In the genomic region with DNA sequence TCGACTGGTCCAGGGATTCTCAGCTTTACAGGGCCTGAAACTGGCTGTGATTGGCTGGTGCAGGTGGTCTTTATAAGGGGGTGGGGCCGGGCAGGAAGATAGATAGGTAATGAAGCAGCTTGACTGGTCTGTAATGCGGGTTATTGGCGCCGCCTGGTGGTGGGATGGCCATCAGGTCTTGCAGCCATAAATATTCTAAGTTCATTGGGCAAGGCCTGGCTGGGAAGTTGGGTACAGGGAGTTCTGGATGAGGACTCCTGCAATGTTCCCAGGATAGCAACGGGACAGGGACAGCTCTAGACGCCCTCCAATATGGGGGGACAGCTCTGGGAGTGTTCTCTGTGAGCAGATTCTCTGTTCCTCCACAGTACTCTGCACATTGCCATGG, we compare ENCODE assay signal across 8 mouse cellular contexts. TPM values are rescaled to one million over a fixed set of nuclear protein-coding genes. Genes with fewer than 3 reads are reported as not detected.
DNase-seq lines count a peak whose midpoint lies in the region; ATAC-seq and TF ChIP-seq lines count a peak whose summit lies in the region.

No protein-coding gene starts in this region.

- WGBS in embryonic facial prominence, embryonic 11.5 days = 0% methylated on average over 7 of the region's 7 CpGs
- WGBS in heart, adult 2 months = 2% methylated on average over 7 of the region's 7 CpGs
- 2% methylated on average over 7 of the region's 7 CpGs for WGBS in kidney, adult 2 months
- WGBS in limb, embryonic 13.5 days = 0% methylated on average over 7 of the region's 7 CpGs
- 2% methylated on average over 7 of the region's 7 CpGs for WGBS in midbrain, embryonic 16.5 days

- no peaks in the 10 kb centered on the region for H3K27me3 ChIP-seq in embryonic facial prominence, embryonic 11.5 days (ENCODE audit: control insufficient read depth, insufficient read depth, low read length)
- no peaks in the 10 kb centered on the region for H3K27me3 ChIP-seq in heart, adult 2 months (ENCODE audit: control insufficient read depth, insufficient read depth, low read length)
- no peaks in the 10 kb centered on the region for H3K27me3 ChIP-seq in kidney, adult 2 months (replicated peaks; ENCODE audit: control insufficient read depth, insufficient read depth, low read length)
- H3K27me3 ChIP-seq in limb, embryonic 13.5 days = no peaks in the 10 kb centered on the region
- H3K27me3 ChIP-seq in midbrain, embryonic 16.5 days (ENCODE audit: control insufficient read depth, insufficient read depth, low read depth, low read length) = no peaks in the 10 kb centered on the region

- TF ChIP-seq CTCF in heart, adult 2 months (IDR thresholded peaks at IDR 0.05) = peak; percentile 75
- TF ChIP-seq CTCF in kidney, adult 2 months (conservative IDR thresholded peaks at IDR 0.05; ENCODE audit: insufficient read depth, insufficient read length, low read depth, low read length) = peak; percentile 79

- H3K79me2 ChIP-seq in heart, adult 2 months (replicated peaks; ENCODE audit: control insufficient read depth, insufficient read depth, low read length) = no peaks in the 10 kb centered on the region

- H3K9me3 ChIP-seq in embryonic facial prominence, embryonic 11.5 days (replicated peaks; ENCODE audit: control insufficient read depth, low read length) = 0 out of 2 replicates have a peak, but pooled peaks cover 2% of the 10 kb centered on the region
- 0 out of 2 replicates have a peak, but pooled peaks cover 7% of the 10 kb centered on the region for H3K9me3 ChIP-seq in limb, embryonic 13.5 days
- H3K9me3 ChIP-seq in midbrain, embryonic 16.5 days (replicated peaks; ENCODE audit: control insufficient read depth, low read length, poor library complexity, severe bottlenecking) = no peaks in the 10 kb centered on the region

- peak; percentile 68; the same call in 1 of the 2 replicates for TF ChIP-seq EP300 in heart, adult 2 months (IDR thresholded peaks at IDR 0.05; ENCODE audit: insufficient read depth, low read depth, low read length)

- intact Hi-C loops in heart, adult 2 months (cut with DNase I) = loop anchor here (1.0 to 5.0 kb wide), 4 partner anchors 32 to 223 kb away; no protein-coding TSS in a partner anchor

- no peak overlapping the region for H3K4me3 ChIP-seq in embryonic facial prominence, embryonic 11.5 days (ENCODE audit: low read depth, low read length)
- H3K4me3 ChIP-seq in heart, adult 2 months = no peak overlapping the region
- no peak overlapping the region for H3K4me3 ChIP-seq in kidney, adult 2 months (ENCODE audit: insufficient read depth, low read depth, low read length)
- H3K4me3 ChIP-seq in limb, embryonic 13.5 days = peak overlapping the region; percentile 24
- peak overlapping the region; percentile 33 for H3K4me3 ChIP-seq in midbrain, embryonic 16.5 days (ENCODE audit: low read depth, low read length)

- H3K27ac ChIP-seq in embryonic facial prominence, embryonic 11.5 days (replicated peaks; ENCODE audit: low read depth, low read length) = no peak overlapping the region
- no peak overlapping the region for H3K27ac ChIP-seq in heart, adult 2 months
- no peak overlapping the region for H3K27ac ChIP-seq in kidney, adult 2 months (ENCODE audit: insufficient read depth, low read depth, low read length)
- H3K27ac ChIP-seq in limb, embryonic 13.5 days = no peak overlapping the region
- H3K27ac ChIP-seq in midbrain, embryonic 16.5 days (ENCODE audit: low read length) = no peak overlapping the region

- no peaks in the 10 kb centered on the region for H3K36me3 ChIP-seq in embryonic facial prominence, embryonic 11.5 days (replicated peaks; ENCODE audit: control insufficient read depth, insufficient read depth, low read depth, low read length)
- no peaks in the 10 kb centered on the region for H3K36me3 ChIP-seq in heart, adult 2 months (ENCODE audit: control insufficient read depth, insufficient read depth, low read length)
- no peaks in the 10 kb centered on the region for H3K36me3 ChIP-seq in kidney, adult 2 months (ENCODE audit: control insufficient read depth, insufficient read depth, low read length)
- peaks cover 8% of the 10 kb centered on the region; the same call in 1 of the 2 replicates for H3K36me3 ChIP-seq in limb, embryonic 13.5 days
- no peaks in the 10 kb centered on the region for H3K36me3 ChIP-seq in midbrain, embryonic 16.5 days (ENCODE audit: control insufficient read depth, insufficient read depth, low read length)

- TF ChIP-seq POLR2A in heart, adult 2 months (IDR thresholded peaks at IDR 0.05; ENCODE audit: insufficient read depth, low read depth, low read length) = no peak
- TF ChIP-seq POLR2A in kidney, adult 2 months (IDR thresholded peaks at IDR 0.05; ENCODE audit: low read depth, low read length) = no peak

- peak overlapping the region; percentile 19 for H3K4me2 ChIP-seq in embryonic facial prominence, embryonic 11.5 days (ENCODE audit: low read depth, low read length)
- peak overlapping the region; percentile 58 for H3K4me2 ChIP-seq in limb, embryonic 13.5 days (replicated peaks)
- H3K4me2 ChIP-seq in midbrain, embryonic 16.5 days (ENCODE audit: low read length) = peak overlapping the region; percentile 52

- DNase-seq in urinary bladder, adult 18-20 months (ENCODE audit: low spot score in 2 of 2) = peak; percentile 71 to 86
- DNase-seq in urinary bladder, postnatal 10 days (ENCODE audit: low spot score) = no peak
- peak; percentile 95 for DNase-seq in embryonic facial prominence, embryonic 11.5 days (ENCODE audit: low spot score)
- DNase-seq in heart, adult 2 months = peak; percentile 84 to 88
- DNase-seq in kidney, adult 2 months = peak; percentile 88
- peak; percentile 68 to 88 for DNase-seq in spleen, postnatal 10 days (ENCODE audit: low spot score in 2 of 2)

- peak; percentile 57; the same call in 1 of the 2 replicates for ATAC-seq in embryonic facial prominence, embryonic 11.5 days (replicated peaks; ENCODE audit: insufficient number of reproducible peaks, low FRiP score, low TSS enrichment, low read depth)
- peak; percentile 73 for ATAC-seq in limb, embryonic 13.5 days (ENCODE audit: low FRiP score, low read depth)
- ATAC-seq in midbrain, embryonic 16.5 days = peak; percentile 92

- no peak overlapping the region for H3K9ac ChIP-seq in embryonic facial prominence, embryonic 11.5 days (replicated peaks; ENCODE audit: low read length)
- H3K9ac ChIP-seq in heart, adult 2 months (ENCODE audit: low read depth, low read length) = no peak overlapping the region
- no peak overlapping the region for H3K9ac ChIP-seq in limb, embryonic 13.5 days
- peak overlapping the region; percentile 60 for H3K9ac ChIP-seq in midbrain, embryonic 16.5 days (ENCODE audit: low read depth, low read length)

- H3K4me1 ChIP-seq in embryonic facial prominence, embryonic 11.5 days (ENCODE audit: control insufficient read depth, insufficient read depth, low read length) = peaks cover 11% of the 10 kb centered on the region
- H3K4me1 ChIP-seq in heart, adult 2 months (ENCODE audit: control insufficient read depth, insufficient read depth, low read length) = no peaks in the 10 kb centered on the region
- H3K4me1 ChIP-seq in kidney, adult 2 months (ENCODE audit: control insufficient read depth, insufficient read depth, low read length) = peaks cover 7% of the 10 kb centered on the region; the same call in 1 of the 2 replicates
- H3K4me1 ChIP-seq in limb, embryonic 13.5 days = peaks cover 39% of the 10 kb centered on the region
- H3K4me1 ChIP-seq in midbrain, embryonic 16.5 days (ENCODE audit: control insufficient read depth, insufficient read depth, low read length) = no peaks in the 10 kb centered on the region

RNA-seq across cellular contexts. Expression of gene Adprhl2, which starts 11.6 kb away (rescaled TPM):
- 44.6 and 48.0 TPM in 2 replicates for polyA plus RNA-seq in embryonic facial prominence, embryonic 11.5 days (2014; fragmentation: Nextera tagmentation; extraction: Ambion mirVana)
- 10 to 100 TPM; 12.9 to 13.0 TPM for total RNA-seq in heart, adult 2 months (2021)
- 14.7 and 16.0 TPM in 2 replicates for polyA plus RNA-seq in heart, adult 2 months (2012; rRNA removed)
- 36.0 and 43.0 TPM in 2 replicates for polyA plus RNA-seq in kidney, adult 2 months (2012; rRNA removed)
- 88.6 and 91.5 TPM in 2 replicates for polyA plus RNA-seq in limb, embryonic 13.5 days (2015; fragmentation: Nextera tagmentation; extraction: Ambion mirVana)
- 83.9 and 87.5 TPM in 2 replicates for polyA plus RNA-seq in midbrain, embryonic 16.5 days (2015; fragmentation: Nextera tagmentation; extraction: Ambion mirVana)

RNA-seq across cellular contexts. Expression of gene Tekt2, which starts 15.6 kb away (rescaled TPM):
- polyA plus RNA-seq in embryonic facial prominence, embryonic 11.5 days (2014; fragmentation: Nextera tagmentation; extraction: Ambion mirVana) = 3.4 and 3.5 TPM in 2 replicates
- under 1 TPM; 0.37 to 0.39 TPM for total RNA-seq in heart, adult 2 months (2021)
- polyA plus RNA-seq in heart, adult 2 months (2012; rRNA removed) = 1.5 and 1.9 TPM in 2 replicates
- 1.1 and 2.0 TPM in 2 replicates for polyA plus RNA-seq in kidney, adult 2 months (2012; rRNA removed)
- 23.6 TPM in 2 replicates for polyA plus RNA-seq in limb, embryonic 13.5 days (2015; fragmentation: Nextera tagmentation; extraction: Ambion mirVana)
- 15.3 and 17.3 TPM in 2 replicates for polyA plus RNA-seq in midbrain, embryonic 16.5 days (2015; fragmentation: Nextera tagmentation; extraction: Ambion mirVana)

RNA-seq across cellular contexts. Expression of gene Col8a2, which starts 23.3 kb away (rescaled TPM):
- 15.7 and 18.1 TPM in 2 replicates for polyA plus RNA-seq in embryonic facial prominence, embryonic 11.5 days (2014; fragmentation: Nextera tagmentation; extraction: Ambion mirVana)
- under 1 TPM; 0.57 to 0.66 TPM for total RNA-seq in heart, adult 2 months (2021)
- polyA plus RNA-seq in heart, adult 2 months (2012; rRNA removed) = 0.45 and 0.91 TPM in 2 replicates
- polyA plus RNA-seq in kidney, adult 2 months (2012; rRNA removed) = 0.27 and 0.31 TPM in 2 replicates
- polyA plus RNA-seq in limb, embryonic 13.5 days (2015; fragmentation: Nextera tagmentation; extraction: Ambion mirVana) = 39.8 and 42.7 TPM in 2 replicates
- 2.2 and 2.5 TPM in 2 replicates for polyA plus RNA-seq in midbrain, embryonic 16.5 days (2015; fragmentation: Nextera tagmentation; extraction: Ambion mirVana)

RNA-seq across cellular contexts. Expression of gene Trappc3, which starts 47.8 kb away (rescaled TPM):
- polyA plus RNA-seq in embryonic facial prominence, embryonic 11.5 days (2014; fragmentation: Nextera tagmentation; extraction: Ambion mirVana) = 33.8 and 36.7 TPM in 2 replicates
- 10 to 100 TPM; 46.3 to 49.5 TPM for total RNA-seq in heart, adult 2 months (2021)
- 41.0 and 65.9 TPM in 2 replicates for polyA plus RNA-seq in heart, adult 2 months (2012; rRNA removed)
- 57.7 and 75.5 TPM in 2 replicates for polyA plus RNA-seq in kidney, adult 2 months (2012; rRNA removed)
- 124 and 126 TPM in 2 replicates for polyA plus RNA-seq in limb, embryonic 13.5 days (2015; fragmentation: Nextera tagmentation; extraction: Ambion mirVana)
- polyA plus RNA-seq in midbrain, embryonic 16.5 days (2015; fragmentation: Nextera tagmentation; extraction: Ambion mirVana) = 193 and 198 TPM in 2 replicates

RNA-seq across cellular contexts. Expression of gene Map7d1, which starts 53.8 kb away (rescaled TPM):
- polyA plus RNA-seq in embryonic facial prominence, embryonic 11.5 days (2014; fragmentation: Nextera tagmentation; extraction: Ambion mirVana) = 47.0 and 54.1 TPM in 2 replicates
- 100 to 1,000 TPM; 253 to 267 TPM for total RNA-seq in heart, adult 2 months (2021)
- 149 and 161 TPM in 2 replicates for polyA plus RNA-seq in heart, adult 2 months (2012; rRNA removed)
- polyA plus RNA-seq in kidney, adult 2 months (2012; rRNA removed) = 28.3 and 30.3 TPM in 2 replicates
- 46.5 and 49.9 TPM in 2 replicates for polyA plus RNA-seq in limb, embryonic 13.5 days (2015; fragmentation: Nextera tagmentation; extraction: Ambion mirVana)
- 66.1 and 68.2 TPM in 2 replicates for polyA plus RNA-seq in midbrain, embryonic 16.5 days (2015; fragmentation: Nextera tagmentation; extraction: Ambion mirVana)

Comparison
In these comparisons a context has a peak if more than half of its experiments do, and no peak if none do; other contexts are left out.
1. H3K4me3 ChIP-seq: peak in limb, embryonic 13.5 days (single experiment) and midbrain, embryonic 16.5 days (single experiment); none in embryonic facial prominence, embryonic 11.5 days (single experiment), heart, adult 2 months (single experiment) and kidney, adult 2 months (single experiment).
2. Peak in every context shown above with its lines, with median percentiles within 50 percentile points of each other: ATAC-seq and H3K4me2 ChIP-seq.